Mouse (Mus musculus) small intestine, adult 2 months (tissue): Measurements from ENCODE around the gene Neurl1a.

ENCODE experiments used
- CTCF ChIP-seq: fragments of 200-500 bp; IDR thresholded peaks from 2 replicates; pipeline ENCODE4 v1.5.1; 2012; ENCODE audit warnings: low read depth, mild to moderate bottlenecking, control low read depth, inconsistent platforms, low read length, moderate library complexity, mixed read lengths; ENCODE audit not compliant: insufficient replicate concordance, insufficient read length; ENCODE audit errors: extremely low read depth
- POLR2A ChIP-seq: fragments of 200-500 bp; IDR thresholded peaks from 2 replicates; pipeline ENCODE4 v1.6.1; 2012; ENCODE audit warnings: low read depth, mild to moderate bottlenecking, control low read depth, inconsistent platforms, low read length, moderate library complexity

DNA sequence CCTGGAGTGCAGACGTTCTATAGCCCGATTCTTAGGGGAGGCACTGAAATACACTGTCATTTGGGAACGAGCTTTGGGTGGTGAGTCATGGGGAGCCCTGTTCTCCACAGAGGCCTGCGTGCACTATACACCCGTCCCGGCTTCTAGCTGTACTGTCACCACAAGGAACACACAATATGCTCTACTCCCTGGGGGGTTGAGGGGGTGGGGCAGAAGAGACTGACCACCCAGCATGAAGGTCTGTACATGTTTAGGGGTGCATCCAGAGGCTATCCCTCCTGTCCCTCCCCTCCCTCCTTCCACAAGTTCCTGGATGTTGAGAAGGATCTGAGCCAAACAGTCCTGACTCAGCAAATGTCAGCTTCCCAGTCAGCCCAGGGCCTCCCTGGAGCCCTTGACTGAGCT, 103.4 kb downstream of the Neurl1a start:
- TF ChIP-seq CTCF (no peak), POLR2A (no peak)
